Mouse (Mus musculus): ENCODE measurements at regions not wholly inside any gene's neighbourhood (a gene's known extent, or its start where the extent isn't known, plus 50 kb on each side); places are given as distances from the start of the nearest gene placed in this dataset.

DNA sequence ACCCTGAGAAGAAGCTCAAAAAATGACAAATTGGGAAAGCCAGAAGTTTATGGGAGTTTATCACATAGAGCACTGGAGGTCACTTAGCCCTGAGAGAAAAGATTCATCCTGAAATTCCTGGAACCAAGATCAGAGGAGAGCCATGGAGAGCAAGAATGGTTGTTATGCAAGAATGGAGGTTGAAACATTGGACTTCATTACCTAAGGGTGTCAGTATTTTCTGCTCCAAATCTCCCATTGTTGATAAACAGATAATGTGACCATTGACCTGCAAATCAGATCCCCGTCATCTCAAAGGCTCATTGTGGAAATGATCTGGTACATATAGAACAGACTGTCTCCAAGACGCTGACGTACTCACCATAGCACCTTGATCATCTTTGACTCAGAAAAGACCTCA lies 1477.6 kb upstream of the Slc10a2 start:
- DNase-seq = no peak

DNA sequence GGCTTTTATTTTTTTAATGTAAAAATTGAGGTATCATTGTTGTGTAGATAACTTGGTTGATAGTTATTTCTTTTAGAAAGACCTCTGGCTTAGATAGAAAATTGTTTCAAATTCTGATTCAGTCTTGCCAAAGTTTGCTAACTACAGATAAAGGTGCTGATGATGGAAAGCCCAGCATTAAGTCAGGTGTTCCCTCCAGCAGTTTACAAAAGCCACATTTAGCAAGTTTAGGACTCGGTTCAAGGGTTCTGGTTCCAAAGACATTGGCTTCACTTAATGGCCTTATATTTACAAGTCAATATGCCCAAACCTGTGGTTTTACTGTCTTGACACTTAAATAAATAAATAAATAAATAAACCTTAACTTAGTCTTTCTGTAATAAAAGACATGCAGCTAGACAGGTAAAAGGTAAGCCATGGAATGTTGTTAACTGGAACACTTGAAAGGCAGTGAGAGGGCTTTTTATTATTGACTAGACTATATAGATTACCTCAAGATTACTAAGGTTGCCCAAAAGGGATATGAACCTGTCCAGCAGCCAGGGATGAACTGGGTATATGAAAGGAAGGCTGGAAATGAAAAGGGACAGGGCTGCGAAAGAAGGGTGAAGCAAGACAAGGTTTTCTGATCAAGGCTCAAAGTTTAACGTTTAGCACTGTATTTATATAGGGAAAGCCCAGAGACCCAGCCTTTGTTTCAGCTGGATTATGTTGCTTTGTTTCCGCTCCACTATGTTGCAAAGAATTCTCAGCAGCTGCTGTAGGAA lies 1472.9 kb upstream of the Slc10a2 start:
- DNase-seq = no peak

DNA sequence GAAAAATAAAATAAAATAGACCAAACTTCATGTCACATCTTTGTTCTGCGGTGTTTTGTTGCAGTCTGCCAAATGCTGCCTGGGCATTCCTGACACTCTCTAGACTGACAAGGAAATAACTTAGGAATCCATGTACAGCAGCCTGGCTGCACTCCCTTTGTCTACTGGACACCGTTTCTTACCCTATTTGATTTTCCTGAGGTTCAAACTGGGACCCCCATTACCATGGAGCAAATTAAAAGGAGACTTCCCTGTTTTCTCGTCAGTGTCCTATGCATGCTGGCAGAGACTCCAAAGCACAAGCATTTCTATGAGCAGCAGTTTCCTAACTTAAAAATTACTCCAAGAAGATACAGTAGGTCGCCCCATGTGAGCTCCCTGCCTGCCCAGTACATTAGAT lies 1470.1 kb upstream of the Slc10a2 start:
- no peak for DNase-seq

DNA sequence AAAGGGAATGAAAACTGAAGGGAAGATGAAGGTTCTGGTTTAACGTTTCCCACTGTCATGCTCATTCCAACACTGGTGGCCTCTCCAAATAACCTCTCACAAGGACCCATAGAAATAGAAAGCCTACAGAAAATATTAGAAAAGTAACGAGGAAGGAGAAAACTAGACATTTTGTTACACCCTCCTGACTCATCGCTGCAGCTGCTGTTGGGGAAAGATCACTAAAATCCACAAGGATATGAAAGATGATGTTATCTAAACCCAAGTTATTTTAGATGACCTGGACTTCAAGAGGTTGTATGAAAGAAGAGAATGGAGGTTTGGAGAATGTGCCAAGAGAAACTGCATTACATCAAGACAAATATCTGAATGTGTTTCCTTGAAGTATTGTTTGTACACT lies 1468.3 kb upstream of the Slc10a2 start:
- no peak for DNase-seq

DNA sequence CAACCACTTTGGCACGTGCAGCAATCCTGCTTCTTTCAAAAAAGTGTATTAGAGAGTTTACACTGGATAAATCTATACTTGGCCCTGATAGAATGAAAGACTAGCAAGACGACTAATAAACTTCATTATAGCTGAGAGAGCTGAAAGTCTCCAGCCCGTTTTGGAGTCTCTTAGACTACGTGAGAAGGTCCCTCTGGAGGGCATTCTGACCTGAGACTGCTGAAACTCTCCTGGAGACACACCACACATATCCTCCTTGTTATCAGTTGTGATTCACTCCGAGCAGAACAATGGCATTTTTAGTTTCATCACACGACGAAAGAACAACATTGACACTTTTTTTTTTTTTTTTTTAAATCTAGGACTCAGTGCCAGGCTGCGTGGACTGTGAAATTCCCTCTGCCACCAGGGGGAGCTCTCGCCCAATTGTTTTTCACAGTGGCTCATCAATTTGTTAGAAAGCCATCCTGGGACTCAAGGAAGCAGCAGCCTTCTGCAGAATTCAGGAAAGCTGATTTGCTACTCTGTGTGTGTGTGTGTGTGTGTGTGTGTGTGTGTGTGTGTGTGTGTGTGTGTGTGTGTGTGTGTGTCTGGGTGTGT lies 1467.0 kb upstream of the Slc10a2 start:
- DNase-seq = peak; percentile 88

DNA sequence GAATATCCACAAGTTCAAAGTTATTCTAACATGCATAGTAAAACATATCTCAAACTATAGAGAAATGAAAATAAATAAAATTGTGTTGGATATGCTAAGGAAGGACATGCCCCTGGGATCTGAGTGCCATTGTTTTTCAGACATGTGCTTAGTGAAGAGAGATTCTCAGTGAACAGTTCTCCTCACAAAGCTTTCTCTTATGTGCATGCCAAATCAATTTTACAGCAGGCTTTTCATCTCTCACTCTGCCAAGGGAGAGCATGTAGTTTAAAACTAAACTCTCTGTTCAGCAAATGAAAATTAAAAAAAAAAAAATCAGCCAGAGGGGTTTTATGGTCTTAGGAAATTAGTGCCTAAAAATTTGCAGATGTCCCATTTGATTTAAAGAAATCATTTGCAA lies 1445.8 kb upstream of the Slc10a2 start:
- no peak for DNase-seq

DNA sequence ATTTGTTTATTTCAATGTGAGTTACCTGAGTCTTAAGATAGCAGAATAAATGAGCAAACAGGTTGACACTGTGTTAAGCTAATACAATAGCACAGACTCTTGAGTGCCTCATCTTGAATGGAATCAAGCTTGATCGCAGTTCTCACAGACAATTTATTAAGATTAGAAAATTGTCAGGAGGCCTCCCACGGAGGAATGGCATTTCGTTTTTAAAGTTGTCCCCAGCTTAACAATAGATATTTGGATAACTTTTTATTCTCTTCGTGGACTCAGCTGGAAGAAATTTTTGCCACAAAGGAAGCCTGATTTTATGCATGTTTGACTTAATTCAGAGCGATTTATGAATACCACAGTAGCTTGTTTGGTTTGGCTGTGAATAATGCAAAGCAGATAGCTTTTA lies 1422.0 kb upstream of the Slc10a2 start:
- DNase-seq = no peak

DNA sequence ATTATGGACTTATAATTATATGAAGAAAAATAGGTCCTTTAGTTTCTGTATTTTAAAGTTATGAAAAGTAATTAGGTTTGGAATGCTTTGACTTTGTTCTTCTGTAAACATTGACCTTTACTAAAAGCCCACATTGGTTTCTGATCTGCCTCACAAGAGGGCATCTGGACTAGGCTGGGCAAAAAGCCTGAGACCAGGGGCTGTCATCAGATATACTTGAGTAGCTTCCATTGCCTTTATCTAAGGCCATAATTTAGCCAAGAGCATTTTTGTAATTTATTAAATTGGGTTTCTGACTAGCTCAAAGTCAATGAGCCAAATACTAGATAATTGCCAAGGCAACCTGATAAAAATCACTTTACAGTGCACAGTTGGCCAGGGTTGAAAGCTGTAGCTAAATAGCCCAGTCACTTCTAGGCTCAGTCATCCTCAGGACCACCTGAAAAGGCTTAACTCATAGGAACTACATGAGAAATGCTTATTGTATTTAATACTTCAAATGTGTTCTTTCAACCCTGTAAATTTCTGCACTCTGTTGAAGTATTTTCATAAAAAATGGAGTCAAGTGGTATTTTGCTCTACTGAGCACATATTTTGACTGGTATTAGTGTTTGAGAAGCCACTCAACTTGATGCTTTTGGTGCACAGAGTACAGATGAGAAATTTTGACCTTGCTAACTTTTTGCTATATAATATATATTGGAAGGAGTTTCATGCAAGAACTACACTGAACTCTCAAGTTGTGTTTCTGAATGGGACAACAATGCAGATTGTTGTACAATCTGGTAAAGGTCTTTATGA lies 1410.9 kb upstream of the Slc10a2 start:
- peak; percentile 4 for DNase-seq

DNA sequence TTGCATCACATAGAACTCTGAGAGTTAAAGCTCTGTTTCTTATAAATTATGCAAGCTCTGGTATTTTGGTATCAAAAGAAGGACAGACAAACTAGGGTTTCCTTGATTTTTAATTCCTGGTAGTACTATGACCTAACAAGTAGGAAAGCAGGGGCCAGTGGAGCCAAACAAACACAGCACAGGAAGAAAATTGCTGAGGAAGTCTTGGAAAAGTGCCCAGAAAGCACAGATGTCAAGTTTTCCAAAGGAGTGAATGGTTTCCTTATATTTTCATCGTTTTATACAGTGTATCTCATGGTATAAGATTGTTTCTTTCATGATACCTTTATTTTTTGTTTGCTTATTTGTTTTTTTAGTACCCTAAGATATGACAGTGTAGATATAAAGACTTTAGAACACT lies 1387.3 kb upstream of the Slc10a2 start:
- no peak for DNase-seq

DNA sequence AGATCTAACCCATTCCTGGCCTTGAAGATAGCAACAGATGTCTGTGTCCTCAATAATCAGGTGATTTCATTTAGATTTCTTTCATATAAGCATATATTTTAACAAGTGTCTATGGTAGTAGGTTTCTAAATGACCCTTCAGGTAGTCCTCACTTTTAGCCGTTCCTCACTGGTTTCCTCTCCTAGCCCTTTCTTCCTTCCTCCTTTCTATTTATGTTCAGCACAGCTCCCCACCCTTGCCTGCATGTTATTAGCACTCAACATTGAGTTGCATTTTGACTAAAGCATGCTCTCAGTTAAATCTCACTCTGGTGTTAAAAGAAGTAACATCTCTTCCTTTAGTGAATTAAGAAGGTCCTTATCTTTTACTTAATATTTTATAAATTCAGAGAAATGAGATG lies 1376.8 kb upstream of the Slc10a2 start:
- no peak for DNase-seq

DNA sequence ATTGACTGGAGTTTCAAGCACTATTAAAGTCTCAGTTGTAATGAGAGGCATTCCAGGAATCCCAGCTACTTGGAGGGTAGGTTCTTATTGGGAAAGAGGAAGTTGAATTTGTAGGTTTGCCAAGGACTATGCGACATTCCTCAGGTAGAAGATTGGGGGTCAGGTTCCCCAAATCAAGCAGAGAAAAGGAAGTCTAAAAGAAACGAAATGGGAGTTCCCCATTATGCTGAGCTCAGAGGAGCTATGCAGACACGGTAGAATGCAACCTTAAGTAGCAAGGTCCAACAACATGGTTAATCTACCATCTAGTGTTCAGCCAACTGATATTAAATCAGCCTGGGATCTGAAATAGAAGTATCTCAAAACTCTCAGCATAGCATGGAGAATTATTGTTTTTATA lies 1365.9 kb upstream of the Slc10a2 start:
- no peak for DNase-seq

DNA sequence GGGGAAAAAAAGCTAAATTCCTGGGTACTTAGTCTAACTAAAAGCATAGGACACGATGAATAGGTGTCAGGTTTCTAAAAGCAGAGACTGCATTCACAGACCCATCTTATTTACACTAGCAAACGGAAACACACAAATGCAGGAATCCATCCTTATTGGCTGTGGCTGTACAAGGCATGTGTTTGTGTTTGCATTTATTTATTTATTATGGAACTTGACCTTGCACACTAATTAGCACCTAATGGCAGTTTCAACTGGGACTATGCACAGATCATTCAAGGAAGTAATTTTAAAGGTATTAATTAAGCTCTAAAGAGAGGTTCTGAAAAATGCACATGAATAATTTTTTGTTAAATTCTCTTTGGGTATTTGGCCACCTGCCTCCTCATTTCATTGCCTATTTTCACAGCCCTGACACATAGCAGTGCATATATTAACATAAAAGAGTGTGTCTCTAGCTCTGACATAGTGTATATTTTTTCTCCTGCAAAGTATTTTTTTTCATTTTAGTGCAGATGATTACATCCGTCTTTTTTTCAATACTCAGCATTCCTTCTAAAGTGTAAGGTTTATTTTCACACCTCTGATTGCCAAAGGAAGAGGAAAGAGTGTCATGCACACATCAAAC lies 1351.5 kb upstream of the Slc10a2 start:
- no peak for DNase-seq

DNA sequence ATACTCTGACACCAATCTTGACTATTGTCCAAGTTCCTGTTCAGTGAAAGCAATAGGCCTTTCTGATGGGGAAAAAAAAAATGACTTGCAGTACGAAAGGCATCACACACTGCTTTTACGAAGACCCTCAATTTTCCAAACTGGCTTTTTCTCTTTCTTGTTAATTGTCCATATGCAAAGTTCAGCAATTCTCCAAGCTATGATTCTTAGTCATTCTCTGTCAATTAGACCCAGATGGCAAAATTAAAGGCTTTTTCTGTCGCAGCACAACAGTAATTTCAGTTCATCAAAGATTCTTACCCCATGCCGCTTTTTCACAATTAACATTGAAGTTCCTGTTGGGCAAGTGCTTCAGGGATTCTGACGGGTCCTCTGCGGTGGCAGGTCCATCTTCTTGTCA lies 1343.2 kb upstream of the Slc10a2 start:
- no peak for DNase-seq

DNA sequence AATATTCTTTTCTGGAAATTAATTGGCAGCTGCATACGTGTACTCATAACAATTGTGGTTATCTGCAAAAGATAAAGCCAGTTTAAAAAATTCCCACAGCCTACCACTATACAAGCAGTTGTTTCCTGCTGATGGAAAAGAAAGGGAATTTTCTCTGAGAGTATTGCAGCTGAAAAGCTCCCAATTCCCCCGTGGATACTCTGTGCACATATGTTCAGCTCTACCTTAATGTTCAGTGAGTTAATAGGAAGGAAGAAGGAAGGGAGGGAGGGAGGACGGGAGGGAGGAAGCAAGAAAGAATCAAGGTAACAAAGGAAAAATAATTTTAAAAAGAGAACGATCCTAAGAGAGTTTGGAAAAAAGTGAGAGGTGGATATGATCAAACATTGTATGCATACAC lies 1333.9 kb upstream of the Slc10a2 start:
- DNase-seq = no peak
